8 mouse cellular contexts compared by ENCODE assay signal in genomic region chr13:100775252-100776055, GRCm38 (mm10). TPM values are rescaled to one million over a fixed set of nuclear protein-coding genes. Genes with fewer than 3 reads are reported as not detected.
DNase-seq lines count a peak whose midpoint lies in the region; TF ChIP-seq lines count a peak whose summit lies in the region.

Gene Cenph, minus strand, starts transcription at chr13:100775899.

- no peaks in the 10 kb centered on the region for H3K27me3 ChIP-seq in megakaryocyte, embryonic 14.5 days (replicated peaks)

- intact Hi-C loops in gastrocnemius, adult 2 months (cut with DNase I) = loop anchor here (5.0 kb wide), 1 partner anchor 33 kb away; the partner anchor contains the start of gene Mrps36

- peak; percentile 80 for DNase-seq in WW6 (ENCODE audit: low read depth, low spot score)
- DNase-seq in cerebellum, postnatal 4 days (ENCODE audit: low spot score in 2 of 2) = peak; percentile 38 to 64
- DNase-seq in gastrocnemius, adult 2 months = peak; percentile 87
- peak; percentile 64 for DNase-seq in hindlimb bud, embryonic 11.5 days (ENCODE audit: extremely low spot score, low read depth, low spot score)
- peak; percentile 45 to 76 for DNase-seq in left cerebral cortex, adult 8-10 months (ENCODE audit: low spot score in 2 of 2)
- DNase-seq in right cerebral cortex, postnatal 10 days (ENCODE audit: low spot score in 2 of 2) = peak; percentile 93 to 94
- peak; percentile 77 for DNase-seq in urinary bladder, postnatal 25 days (ENCODE audit: low spot score)

- H3K36me3 ChIP-seq in megakaryocyte, embryonic 14.5 days (replicated peaks; ENCODE audit: low read length) = peaks cover 42% of the 10 kb centered on the region

- peak within 1 kb of the TSS; percentile 85 for H3K4me3 ChIP-seq in gastrocnemius, adult 2 months
- H3K4me3 ChIP-seq in megakaryocyte, embryonic 14.5 days (replicated peaks) = peak within 1 kb of the TSS; percentile 99

- no peaks in the 10 kb centered on the region for H3K9me3 ChIP-seq in megakaryocyte, embryonic 14.5 days

- TF ChIP-seq CTCF in gastrocnemius, adult 2 months (IDR thresholded peaks at IDR 0.05) = no peak

- peak within 1 kb of the TSS; percentile 71 for H3K27ac ChIP-seq in gastrocnemius, adult 2 months

- peaks cover 34% of the 10 kb centered on the region for H3K4me1 ChIP-seq in megakaryocyte, embryonic 14.5 days

RNA-seq across cellular contexts. Expression of gene Cenph, which starts in this region (rescaled TPM):
- not detected for total RNA-seq in gastrocnemius, adult 2 months (2021)
- 1 to 10 TPM in 3 of 4 experiments, under 1 TPM in 1; 0.81 to 1.5 (median 1.2) TPM for total RNA-seq in left cerebral cortex, adult 8-10 months (2022)
- 9.2 TPM in 1 of 2 replicates, not detected in the other for polyA plus RNA-seq in megakaryocyte, embryonic 14.5 days (2012; ENCODE audit: insufficient read depth, low replicate concordance)

Comparison
In these comparisons a context has a peak if more than half of its experiments do, and no peak if none do; other contexts are left out.
1. Peak in every context shown above with its lines: DNase-seq, H3K4me3 ChIP-seq and H3K27ac ChIP-seq.
2. Peak in DNase-seq, H3K4me3 ChIP-seq and H3K27ac ChIP-seq in gastrocnemius, adult 2 months; RNA of the gene not detected or under 1 TPM.